Mouse (Mus musculus) CD8-positive naive resting alpha-beta T cell, adult 57 days (primary cell): Measurements from ENCODE around the gene Ipmk. TPM values are rescaled to one million over a fixed set of nuclear protein-coding genes. Genes with fewer than 3 reads are reported as not detected.

Source experiments
- total RNA-seq: library from RNA; stranded (reverse); gene quantifications from one replicate; pipeline ENCODE4 v1.2.4, GENCODE M21; 2023

The Ipmk gene
- 17.8 TPM for total RNA-seq

GRCm38 (mm10) chr10:71347509-71347949 lies at the start of gene Ipmk:
TSS of gene Ipmk (plus strand) at chr10:71347763.

DNA sequence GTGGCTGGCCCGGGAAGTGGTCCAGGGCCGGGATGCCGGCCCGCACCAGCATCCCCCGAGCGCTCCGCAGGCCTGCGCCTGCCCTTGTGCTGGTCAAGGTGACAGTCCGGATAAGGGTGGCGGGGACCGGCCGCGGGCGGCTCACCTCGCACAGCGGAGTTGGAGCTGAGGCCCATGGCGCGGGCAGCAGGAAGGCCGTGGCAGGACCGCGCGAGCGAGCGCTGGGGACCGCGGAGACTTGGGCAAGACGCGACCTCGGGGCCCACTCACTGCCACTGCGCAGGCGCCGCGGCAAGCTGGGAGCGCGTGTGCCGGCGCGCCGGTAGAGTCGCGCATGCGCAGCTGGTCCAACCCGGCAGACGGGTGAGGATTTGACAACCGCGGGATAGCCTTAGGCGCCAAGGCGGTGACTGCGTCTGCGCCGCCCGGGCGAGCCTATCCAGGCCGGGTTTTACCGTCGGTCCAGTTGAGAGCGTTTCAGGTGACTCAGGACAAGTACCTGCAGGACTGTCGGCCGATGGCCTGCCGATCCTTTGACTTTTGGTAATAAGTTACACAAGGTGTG lies 2.9 kb upstream of the Ipmk start, which contains the start of gene Cisd1:
Gene Cisd1, minus strand, starts transcription at position 376 of the 565 bp plus-strand sequence.

Other genes with a start within 250 kb of the Ipmk start
- gene Bicc1, start 188.1 kb upstream of the Ipmk start, total RNA-seq: 0.28 TPM
- gene Tfam, start 109.5 kb upstream of the Ipmk start, total RNA-seq: 65.4 TPM
- gene Ube2d1, start 62.5 kb upstream of the Ipmk start, total RNA-seq: 40.5 TPM
- gene Cisd1, start 2.8 kb upstream of the Ipmk start, total RNA-seq: 10.4 TPM